Mouse (Mus musculus) liver, embryonic 14.5 days (tissue): ENCODE data around the gene Itsn2. TPM values are rescaled to one million over a fixed set of nuclear protein-coding genes. Genes with fewer than 3 reads are reported as not detected.

Experiments
- ATAC-seq: fragments of 200-750 bp; cut with Nextera tagmentation; 2 replicates; pipeline ENCODE4 v1.8.0; 2017; ENCODE audit warnings: moderate number of reproducible peaks, mild to moderate bottlenecking, moderate library complexity; ENCODE audit not compliant: insufficient read depth
- DNase-seq, 3 experiments: peaks; one replicate each; pipeline ENCODE4 v3.0.0-alpha.2; 2012 to 2013; ENCODE audit warnings: low read depth in 3 of 3, low spot score in 3 of 3
- H3K27ac ChIP-seq: fragments of 300-500 bp; sonication (generic); 2 replicates; pipeline ENCODE4 v1.5.1; 2014; ENCODE audit warnings: moderate library complexity, mild to moderate bottlenecking, control low read depth, inconsistent platforms
- H3K27me3 ChIP-seq: fragments of 300-500 bp; sonication (generic); 2 replicates; pipeline ENCODE4 v1.6.1; 2014; ENCODE audit warnings: mild to moderate bottlenecking, low read length, moderate library complexity; ENCODE audit not compliant: control insufficient read depth, insufficient read depth
- H3K36me3 ChIP-seq: fragments of 300-500 bp; sonication (generic); replicated peaks from 2 replicates; pipeline ENCODE4 v1.6.1; 2014; ENCODE audit warnings: low read depth; ENCODE audit not compliant: control insufficient read depth, insufficient read depth
- H3K4me1 ChIP-seq, 2 experiments: fragments of 200-500 bp in 1 of 2; fragments of 300-500 bp in 1 of 2; sonication (generic) in 1 of 2; replicated peaks; 2 replicates each; pipeline ENCODE4 v1.6.1; 2012 to 2014; ENCODE audit warnings: antibody characterized with exemption in 1 of 2, inconsistent platforms in 1 of 2, low read length in 1 of 2; ENCODE audit not compliant: control insufficient read depth in 2 of 2, insufficient read depth in 2 of 2
- H3K4me2 ChIP-seq: fragments of 300-500 bp; sonication (generic); 2 replicates; pipeline ENCODE4 v1.6.1; 2014; ENCODE audit warnings: low read depth, mild to moderate bottlenecking, control low read depth, moderate library complexity
- H3K4me3 ChIP-seq, 2 experiments: fragments of 200-500 bp in 1 of 2; fragments of 300-500 bp in 1 of 2; sonication (generic) in 1 of 2; 2 replicates each; pipeline ENCODE4 v1.5.1; 2012 to 2014; ENCODE audit warnings: low read depth in 2 of 2, low read length in 2 of 2, mild to moderate bottlenecking in 2 of 2, control low read depth in 1 of 2, inconsistent platforms in 1 of 2, moderate library complexity in 1 of 2; ENCODE audit not compliant: insufficient read depth in 1 of 2
- H3K9ac ChIP-seq: fragments of 300-500 bp; sonication (generic); replicated peaks from 2 replicates; pipeline ENCODE4 v1.6.1; 2014; ENCODE audit warnings: mild to moderate bottlenecking, control low read depth, moderate library complexity
- H3K9me3 ChIP-seq: fragments of 300-500 bp; sonication (generic); 2 replicates; pipeline ENCODE4 v1.6.1; 2016; ENCODE audit warnings: low read length, mixed read lengths; ENCODE audit not compliant: control insufficient read depth
- CTCF ChIP-seq: IDR thresholded peaks from 2 replicates; pipeline ENCODE4 v1.5.1; 2016; ENCODE audit warnings: antibody characterized with exemption, low read depth, control low read depth
- EP300 ChIP-seq: IDR thresholded peaks from 2 replicates; pipeline ENCODE4 v1.6.1; 2016; ENCODE audit warnings: antibody characterized with exemption, low read depth
- WGBS: fragments of 180-500 bp; shearing (Covaris S2); extraction: QIAGEN DNeasy Blood & Tissue Kit; methylation state at CpG from one replicate; pipeline ENCODE4 v1.1.7; 2014; ENCODE audit not compliant: insufficient replicate concordance; 5-methylcytosine and 5-hydroxymethylcytosine counted together
- polyA plus RNA-seq, 2 experiments: library from polyadenylated mRNA; depleted of rRNA in 1 of 2; stranded (reverse) in 1 of 2; unstranded in 1 of 2; fragments of >200 nt; fragmentation: Nextera tagmentation in 1 of 2; extraction: Ambion mirVana in 1 of 2; gene quantifications; 2 replicates each; pipeline versions ENCODE4 v1.2.1 to v1.2.3; 2012 to 2014

The Itsn2 gene
- polyA plus RNA-seq, 2 experiments = 13.2 to 22.5 TPM

GRCm38 (mm10) chr12:4719762-4720754 is 127.6 kb downstream of the Itsn2 start:
- Histone ChIP-seq H3K9me3 (no peaks in the 10 kb centered on the region), H3K27ac (peak overlapping the region; percentile 4), H3K4me1 (peaks cover 28 to 47% of the 10 kb centered on the region in 2 experiments), H3K27me3 (no peaks in the 10 kb centered on the region), H3K4me3 (peak overlapping the region; percentile 36 to 50), H3K9ac (no peak overlapping the region), H3K4me2 (peak overlapping the region; percentile 55), H3K36me3 (no peaks in the 10 kb centered on the region)
- TF ChIP-seq CTCF (peak; percentile 74), EP300 (no peak)
- 45% methylated on average over 17 of the region's 17 CpGs for WGBS
- ATAC-seq (peak; percentile 74), DNase-seq (peak; percentile 62 to 80 (median 68))

- no peak for DNase-seq
- Histone ChIP-seq H3K9me3 (no peaks in the 10 kb centered on the region), H3K27ac (no peak overlapping the region), H3K9ac (no peak overlapping the region), H3K4me2 (no peak overlapping the region), H3K4me3 (no peak overlapping the region), H3K4me1 (no peaks in the 10 kb centered on the region), H3K36me3 (no peaks in the 10 kb centered on the region), H3K27me3 (no peaks in the 10 kb centered on the region)
- no peak for ATAC-seq
- no peak for TF ChIP-seq EP300
- TF ChIP-seq CTCF = peak; percentile 46
- 74% methylated on average over 3 of the region's 3 CpGs for WGBS
These were observed 136.7 kb downstream of the Itsn2 start for GRCm38 (mm10) chr12:4729165-4729564.

GRCm38 (mm10) chr12:4731629-4732028 is 139.2 kb downstream of the Itsn2 start:
- Histone ChIP-seq H3K27me3 (no peaks in the 10 kb centered on the region), H3K9ac (no peak overlapping the region), H3K4me3 (no peak overlapping the region), H3K9me3 (no peaks in the 10 kb centered on the region), H3K4me2 (no peak overlapping the region), H3K27ac (no peak overlapping the region), H3K4me1 (no peaks in the 10 kb centered on the region), H3K36me3 (no peaks in the 10 kb centered on the region)
- no peak for TF ChIP-seq CTCF
- TF ChIP-seq EP300 = no peak
- WGBS = 52% methylated on average over 4 of the region's 4 CpGs
- no peak for ATAC-seq
- no peak for DNase-seq

- 50% methylated on average over 4 of the region's 4 CpGs for WGBS
- TF ChIP-seq CTCF (no peak), EP300 (no peak)
- Histone ChIP-seq H3K4me3 (no peak overlapping the region), H3K4me2 (no peak overlapping the region), H3K27ac (no peak overlapping the region), H3K9me3 (no peaks in the 10 kb centered on the region), H3K27me3 (no peaks in the 10 kb centered on the region), H3K9ac (no peak overlapping the region), H3K4me1 (no peaks in the 10 kb centered on the region), H3K36me3 (no peaks in the 10 kb centered on the region)
- no peak for ATAC-seq
- no peak for DNase-seq
These were observed 139.9 kb downstream of the Itsn2 start for GRCm38 (mm10) chr12:4732332-4732731.

- H3K9me3 ChIP-seq = no peaks in the 10 kb centered on the region
- TF ChIP-seq CTCF (no peak), EP300 (no peak)
- H3K27ac ChIP-seq = no peak within 1 kb of the TSS
- DNase-seq (no peak), ATAC-seq (no peak)
- no peaks in the 10 kb centered on the region for H3K4me1 ChIP-seq
- no peak within 1 kb of the TSS for H3K4me2 ChIP-seq
- H3K27me3 ChIP-seq = no peaks in the 10 kb centered on the region
- no peak within 1 kb of the TSS for H3K9ac ChIP-seq
- H3K36me3 ChIP-seq = no peaks in the 10 kb centered on the region
- no peak within 1 kb of the TSS for H3K4me3 ChIP-seq
- 79% methylated on average over 18 of the region's 18 CpGs for WGBS
These were observed 145.7 kb downstream of the Itsn2 start, which contains the start of gene Fam228a for GRCm38 (mm10) chr12:4738031-4738576. TSS of gene Fam228a (minus strand) at chr12:4738430.
